ENCODE assay signal across 10 mouse cellular contexts in the genomic region with DNA sequence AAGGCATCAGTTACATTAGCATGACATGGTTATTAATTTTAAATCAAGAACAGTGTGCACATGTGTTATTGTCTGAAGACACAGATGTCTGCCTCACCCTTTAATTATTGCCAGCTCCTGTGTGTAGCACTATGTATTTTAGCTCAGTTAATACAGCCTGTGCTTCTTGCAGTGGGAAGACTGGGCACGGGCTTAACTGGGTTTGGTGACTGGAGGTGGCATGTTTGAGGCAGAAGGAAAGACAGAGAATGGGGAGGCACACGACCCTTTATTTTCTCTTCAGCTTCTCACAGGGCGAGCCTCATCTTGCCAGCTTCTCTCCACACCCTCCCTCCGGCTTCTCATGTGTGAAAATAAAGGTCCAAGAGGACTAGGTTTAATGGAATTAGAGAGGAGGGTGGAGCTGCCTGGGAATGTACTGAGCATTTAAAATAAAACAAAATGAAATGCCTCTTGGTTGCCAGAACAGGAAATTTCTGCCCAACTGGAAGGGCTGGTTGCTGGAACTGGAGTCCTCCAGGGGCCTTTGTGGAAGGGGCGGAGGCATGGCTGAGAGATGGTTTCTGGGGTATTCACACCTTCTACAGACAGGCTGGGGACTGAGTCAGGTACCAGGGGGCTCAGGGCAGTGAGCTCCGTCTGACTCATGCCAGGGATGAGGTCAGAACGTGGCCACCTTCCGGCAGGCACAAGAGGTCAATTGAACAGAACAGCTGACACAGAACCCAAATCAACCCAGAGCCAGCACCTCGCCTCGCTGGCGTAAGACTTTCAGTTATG. TPM values are rescaled to one million over a fixed set of nuclear protein-coding genes. Genes with fewer than 3 reads are reported as not detected.
A peak's percentile ranks its signal among the peaks of the same experiment; 100 is the strongest.
DNase-seq lines count a peak whose midpoint lies in the region; ATAC-seq and TF ChIP-seq lines count a peak whose summit lies in the region.
"Had no signal": no experiment of that assay in that cellular context is flagged by ENCODE, and none has a peak within 500 bp of the region (broad histone marks: within the 10 kb centered on the region; RNA-seq: fewer than 3 reads in every experiment).

No protein-coding gene starts in this region.

- no peaks in the 10 kb centered on the region for H3K9me3 ChIP-seq in hindbrain, embryonic 16.5 days (ENCODE audit: control insufficient read depth, low read length)

- H3K4me2 ChIP-seq in hindbrain, embryonic 16.5 days (ENCODE audit: low read length) = no peak overlapping the region

- no peak for TF ChIP-seq CTCF in lung, adult 2 months (IDR thresholded peaks at IDR 0.05; ENCODE audit: insufficient read depth, low read length)

- no peak overlapping the region for H3K4me3 ChIP-seq in lung, adult 2 months (replicated peaks; ENCODE audit: extremely low read depth, low read depth, low read length)
- no peak overlapping the region for H3K4me3 ChIP-seq in hindbrain, embryonic 16.5 days (ENCODE audit: low read length)

- no peak overlapping the region for H3K9ac ChIP-seq in hindbrain, embryonic 16.5 days (ENCODE audit: low read depth, low read length)

- H3K27ac ChIP-seq in hindbrain, embryonic 16.5 days (ENCODE audit: low read depth, low read length) = no peak overlapping the region

- no peak for ATAC-seq in hindbrain, embryonic 16.5 days

- peaks cover 11% of the 10 kb centered on the region for H3K4me1 ChIP-seq in lung, adult 2 months (ENCODE audit: control insufficient read depth, insufficient read depth, low read length)
- H3K4me1 ChIP-seq in hindbrain, embryonic 16.5 days (ENCODE audit: control insufficient read depth, insufficient read depth, low read depth, low read length) = no peaks in the 10 kb centered on the region

- DNase-seq in adrenal gland, adult 8-10 months = peak; percentile 5
- no peak for DNase-seq in adrenal gland, adult 18-20 months (ENCODE audit: low spot score in 2 of 2)
- peak; percentile 68 for DNase-seq in 3T3-L1 (ENCODE audit: low read depth, low spot score)
- DNase-seq in gastrocnemius, postnatal 10 days = peak; percentile 19
- DNase-seq in lung, adult 2 months = peak; percentile 55
- DNase-seq in yolk sac, embryonic 10.5 days (ENCODE audit: low spot score) = no peak
- DNase-seq in B cell, adult 2 months = no peak

- H3K27me3 ChIP-seq in hindbrain, embryonic 16.5 days (replicated peaks; ENCODE audit: control insufficient read depth, insufficient read depth, low read length) = no peaks in the 10 kb centered on the region

- H3K36me3 ChIP-seq in hindbrain, embryonic 16.5 days (ENCODE audit: control insufficient read depth, insufficient read depth, low read length) = no peaks in the 10 kb centered on the region

- WGBS in lung, adult 2 months = 47% methylated on average over 11 of the region's 11 CpGs
- WGBS in hindbrain, embryonic 16.5 days = 72% methylated on average over 11 of the region's 11 CpGs

- TF ChIP-seq POLR2A in lung, adult 2 months (IDR thresholded peaks at IDR 0.05; ENCODE audit: borderline replicate concordance, extremely low read depth, low read depth, low read length) = no peak

RNA-seq across cellular contexts. Expression of gene Pbp2, which starts 14.9 kb away (rescaled TPM):
- total RNA-seq in adrenal gland, adult 8-10 months (2022) = not detected
- total RNA-seq in adrenal gland, adult 18-20 months (2021) = not detected
- not detected for total RNA-seq in gastrocnemius, postnatal 10 days (2021)
- polyA plus RNA-seq in lung, adult 2 months (2012; rRNA removed) = 0.15 TPM in 1 of 2 replicates, not detected in the other
- not detected in 2 replicates for polyA plus RNA-seq in hindbrain, embryonic 16.5 days (2015; fragmentation: Nextera tagmentation; extraction: Ambion mirVana)
- total RNA-seq: common myeloid progenitor, adult 5-6 weeks; layer of hippocampus, adult 18-20 months had no signal

RNA-seq across cellular contexts. Expression of gene Gsg1, which starts 41.1 kb away (rescaled TPM):
- total RNA-seq in adrenal gland, adult 8-10 months (2022) = not detected
- not detected for total RNA-seq in adrenal gland, adult 18-20 months (2021)
- under 1 TPM in 1 of 2 experiments, not detected in 1; 0.38 TPM for total RNA-seq in gastrocnemius, postnatal 10 days (2021)
- polyA plus RNA-seq in lung, adult 2 months (2012; rRNA removed) = 1.4 TPM in 2 replicates
- polyA plus RNA-seq in hindbrain, embryonic 16.5 days (2015; fragmentation: Nextera tagmentation; extraction: Ambion mirVana) = 0.13 and 0.17 TPM in 2 replicates
- total RNA-seq: layer of hippocampus, adult 18-20 months had no signal

Comparison
In these comparisons a context has a peak if more than half of its experiments do, and no peak if none do; other contexts are left out.
1. DNase-seq: peak in adrenal gland, adult 8-10 months (single experiment), 3T3-L1 (single experiment), gastrocnemius, postnatal 10 days (single experiment) and lung, adult 2 months (single experiment); none in adrenal gland, adult 18-20 months (0 of 2), yolk sac, embryonic 10.5 days (single experiment) and B cell, adult 2 months (0 of 2).